Mouse (Mus musculus) forebrain, embryonic 13.5 days (tissue): ENCODE results near the gene Zbtb34. TPM values are rescaled to one million over a fixed set of nuclear protein-coding genes. Genes with fewer than 3 reads are reported as not detected.

Experiments used
- ATAC-seq: fragments of 200-750 bp; cut with Nextera tagmentation; 2 replicates; pipeline ENCODE4 v1.8.0; 2017
- H3K27ac ChIP-seq: fragments of 300-500 bp; sonication (generic); 2 replicates; pipeline ENCODE4 v1.5.1; 2015; ENCODE audit warnings: inconsistent platforms, mild to moderate bottlenecking, moderate library complexity
- H3K27me3 ChIP-seq: fragments of 300-500 bp; sonication (generic); 2 replicates; pipeline ENCODE4 v1.6.1; 2015; ENCODE audit warnings: mild to moderate bottlenecking, inconsistent platforms
- H3K36me3 ChIP-seq: fragments of 300-500 bp; sonication (generic); 2 replicates; pipeline ENCODE4 v1.6.1; 2015; ENCODE audit warnings: mild to moderate bottlenecking, inconsistent platforms; ENCODE audit not compliant: poor library complexity, severe bottlenecking
- H3K4me1 ChIP-seq: fragments of 300-500 bp; sonication (generic); 2 replicates; pipeline ENCODE4 v1.6.1; 2015; ENCODE audit warnings: inconsistent platforms
- H3K4me2 ChIP-seq: fragments of 300-500 bp; sonication (generic); 2 replicates; pipeline ENCODE4 v1.6.1; 2015; ENCODE audit warnings: inconsistent platforms, mild to moderate bottlenecking, moderate library complexity
- H3K4me3 ChIP-seq: fragments of 300-500 bp; sonication (generic); 2 replicates; pipeline ENCODE4 v1.5.1; 2015; ENCODE audit warnings: mild to moderate bottlenecking, inconsistent platforms
- H3K9ac ChIP-seq: fragments of 300-500 bp; sonication (generic); 2 replicates; pipeline ENCODE4 v1.6.1; 2015; ENCODE audit warnings: mild to moderate bottlenecking, inconsistent platforms
- H3K9me3 ChIP-seq: fragments of 300-500 bp; sonication (generic); replicated peaks from 2 replicates; pipeline ENCODE4 v1.6.1; 2016; ENCODE audit warnings: inconsistent platforms
- WGBS: fragments of 180-500 bp; shearing (Covaris S2); methylation state at CpG from one replicate; pipeline ENCODE4 v1.1.7; 2015; 5-methylcytosine and 5-hydroxymethylcytosine counted together
- polyA plus RNA-seq: library from polyadenylated mRNA; unstranded; fragments of >200 nt; fragmentation: Nextera tagmentation; extraction: Ambion mirVana; gene quantifications from 2 replicates; pipeline ENCODE4 v1.2.1, GENCODE M21; 2015

Zbtb34 gene
- polyA plus RNA-seq, 1 experiment from 2014 or later = 4.8 TPM

DNA sequence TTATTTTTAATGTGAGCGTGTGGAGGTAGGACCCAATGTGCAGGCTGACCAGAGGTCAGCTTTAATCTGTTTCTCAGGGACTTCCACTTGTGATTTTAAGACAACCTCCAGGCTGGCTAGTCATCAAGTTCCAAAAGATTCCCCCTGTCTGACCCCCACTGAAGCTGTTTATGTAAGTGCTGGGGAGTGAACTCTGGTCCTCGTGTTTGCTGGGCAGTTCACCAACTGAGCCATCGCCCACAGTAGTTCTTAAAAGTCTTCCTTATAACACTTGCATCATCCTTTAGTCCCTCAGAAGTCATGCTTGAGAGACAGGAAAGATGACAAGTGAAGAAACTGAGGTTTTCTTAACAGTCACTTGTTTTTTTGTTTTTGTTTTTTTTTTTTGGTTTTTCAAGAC, 25.6 kb upstream of the Zbtb34 start:
- Histone ChIP-seq H3K36me3 (peaks cover 83% of the 10 kb centered on the region), H3K4me2 (no peak overlapping the region), H3K27ac (no peak overlapping the region), H3K9me3 (no peaks in the 10 kb centered on the region), H3K27me3 (no peaks in the 10 kb centered on the region), H3K4me1 (peaks cover 3% of the 10 kb centered on the region; the same call in 1 of the 2 replicates), H3K9ac (no peak overlapping the region), H3K4me3 (no peak overlapping the region)
- ATAC-seq = no peak
- WGBS = 87% methylated on average over 3 of the region's 3 CpGs

DNA sequence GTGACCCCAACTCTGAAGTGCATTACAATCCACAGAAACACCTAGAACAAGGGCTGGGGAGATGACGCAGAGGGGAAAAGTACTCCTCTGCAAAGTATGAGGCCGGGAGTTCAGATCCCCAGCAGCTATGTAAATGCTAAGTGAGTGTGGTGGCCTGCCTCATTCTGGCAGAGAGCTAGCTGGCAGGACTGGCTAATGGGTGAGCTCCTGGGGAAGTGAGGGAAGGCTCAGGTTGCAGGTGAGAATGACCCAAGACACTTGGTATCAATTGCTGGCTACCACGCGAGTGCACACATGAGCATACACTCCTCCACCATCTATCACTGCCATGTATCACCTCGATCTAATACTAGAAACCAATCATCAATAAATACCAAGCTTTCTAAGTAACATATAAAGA, 25.1 kb upstream of the Zbtb34 start:
- no peak overlapping the region for H3K4me2 ChIP-seq
- H3K9me3 ChIP-seq = no peaks in the 10 kb centered on the region
- H3K9ac ChIP-seq = no peak overlapping the region
- H3K36me3 ChIP-seq = peaks cover 83% of the 10 kb centered on the region
- H3K4me1 ChIP-seq = peaks cover 3% of the 10 kb centered on the region; the same call in 1 of the 2 replicates
- WGBS = 96% methylated on average over 5 of the region's 5 CpGs
- no peak for ATAC-seq
- no peak overlapping the region for H3K4me3 ChIP-seq
- no peak overlapping the region for H3K27ac ChIP-seq
- H3K27me3 ChIP-seq = no peaks in the 10 kb centered on the region

DNA sequence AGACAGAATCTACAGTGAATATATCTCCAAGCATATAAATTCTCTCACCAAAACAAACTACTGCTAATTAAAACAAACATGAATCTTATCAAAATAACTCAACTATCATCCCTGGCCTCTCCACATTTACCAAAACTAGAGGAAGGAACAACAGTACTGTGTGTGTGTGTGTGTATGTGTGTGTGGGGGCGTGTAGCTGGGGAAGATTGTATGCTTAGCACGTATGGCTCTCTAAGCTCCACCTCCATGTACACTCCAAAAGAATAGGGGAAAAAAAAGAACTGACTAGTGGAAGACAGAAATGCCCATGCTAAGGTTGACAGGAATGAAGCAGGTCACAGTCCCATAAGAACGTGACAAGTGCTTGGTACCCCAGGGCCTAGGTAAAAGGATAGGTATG, 24.2 kb upstream of the Zbtb34 start:
- Histone ChIP-seq H3K27ac (no peak overlapping the region), H3K4me1 (peaks cover 3% of the 10 kb centered on the region; the same call in 1 of the 2 replicates), H3K9me3 (no peaks in the 10 kb centered on the region), H3K4me2 (no peak overlapping the region), H3K27me3 (no peaks in the 10 kb centered on the region), H3K36me3 (peaks cover 83% of the 10 kb centered on the region), H3K4me3 (no peak overlapping the region), H3K9ac (no peak overlapping the region)
- WGBS = 87% methylated on average over 3 of the region's 3 CpGs
- no peak for ATAC-seq

DNA sequence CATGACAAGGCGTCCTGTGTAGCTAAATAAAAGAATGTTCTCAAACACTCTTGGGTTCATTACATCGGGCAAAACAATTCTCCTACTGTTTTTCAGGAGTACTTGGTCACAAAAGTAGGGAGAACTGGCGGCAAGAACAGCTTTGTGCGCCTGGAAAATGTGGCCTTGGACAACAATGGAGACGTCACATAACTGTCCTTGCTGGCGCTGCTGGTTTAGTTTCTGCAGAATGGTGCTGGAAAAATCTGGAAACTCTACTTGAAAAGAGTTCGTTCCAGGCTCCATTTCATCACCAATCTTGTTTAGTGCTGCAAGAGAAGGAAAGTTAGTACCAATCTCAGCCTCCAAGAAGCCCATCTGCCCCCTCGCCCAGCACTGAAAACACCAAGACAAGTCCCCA, 23.7 kb upstream of the Zbtb34 start:
- H3K9me3 ChIP-seq = no peaks in the 10 kb centered on the region
- H3K4me2 ChIP-seq = no peak overlapping the region
- H3K4me3 ChIP-seq = no peak overlapping the region
- no peaks in the 10 kb centered on the region for H3K27me3 ChIP-seq
- H3K9ac ChIP-seq = no peak overlapping the region
- 78% methylated on average over 8 of the region's 8 CpGs for WGBS
- H3K36me3 ChIP-seq = peaks cover 81% of the 10 kb centered on the region
- no peak overlapping the region for H3K27ac ChIP-seq
- no peak for ATAC-seq
- H3K4me1 ChIP-seq = peaks cover 3% of the 10 kb centered on the region; the same call in 1 of the 2 replicates

DNA sequence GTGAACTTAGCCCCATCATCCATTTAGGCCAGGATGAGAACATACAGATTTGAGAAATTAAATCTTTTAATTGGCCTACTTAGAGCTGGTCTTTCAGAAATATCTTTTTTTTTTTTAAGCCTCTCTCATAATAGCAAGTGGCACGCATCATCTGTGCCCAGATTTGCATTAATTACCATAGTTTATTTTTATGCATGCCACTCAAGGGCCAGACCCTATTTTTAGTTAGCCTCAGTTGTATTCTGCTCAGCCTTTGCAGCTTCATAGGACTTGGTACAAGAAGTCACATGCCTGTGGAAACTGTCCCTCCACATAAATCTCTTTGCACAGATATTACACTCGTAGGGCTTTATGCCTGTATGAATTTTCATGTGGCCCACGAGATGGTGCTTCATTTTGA, 22.4 kb upstream of the Zbtb34 start:
- Histone ChIP-seq H3K27me3 (no peaks in the 10 kb centered on the region), H3K4me3 (no peak overlapping the region), H3K9me3 (no peaks in the 10 kb centered on the region), H3K9ac (no peak overlapping the region; the same call in 1 of the 2 replicates), H3K27ac (no peak overlapping the region), H3K4me2 (no peak overlapping the region), H3K36me3 (peaks cover 83% of the 10 kb centered on the region), H3K4me1 (peaks cover 3% of the 10 kb centered on the region; the same call in 1 of the 2 replicates)
- 73% methylated on average over 3 of the region's 3 CpGs for WGBS
- ATAC-seq = no peak

DNA sequence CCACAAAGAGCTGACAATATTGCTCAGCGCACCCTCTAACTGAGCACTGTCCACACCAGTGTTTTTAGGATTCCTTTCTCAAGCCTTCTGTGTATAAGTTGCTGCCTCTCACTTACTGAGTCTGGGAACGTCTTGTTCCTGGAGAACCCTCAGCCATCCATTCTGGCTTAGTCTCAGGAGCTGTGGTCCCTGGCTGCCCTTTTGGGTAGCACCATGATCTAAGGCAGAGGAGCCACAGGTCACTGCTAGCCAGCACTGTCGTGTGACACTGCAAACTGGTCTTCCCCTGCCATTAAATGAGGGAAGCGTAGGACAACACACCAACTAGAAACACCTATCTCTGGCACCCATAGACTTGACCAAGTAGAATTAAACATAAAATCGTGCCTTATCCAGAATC, 21.6 kb upstream of the Zbtb34 start:
- ATAC-seq = no peak
- H3K36me3 ChIP-seq = peaks cover 87% of the 10 kb centered on the region
- peaks cover 3% of the 10 kb centered on the region; the same call in 1 of the 2 replicates for H3K4me1 ChIP-seq
- H3K4me2 ChIP-seq = no peak overlapping the region
- H3K27ac ChIP-seq = no peak overlapping the region
- WGBS = 92% methylated on average over 5 of the region's 5 CpGs
- no peak overlapping the region; the same call in 1 of the 2 replicates for H3K9ac ChIP-seq
- H3K9me3 ChIP-seq = no peaks in the 10 kb centered on the region
- no peak overlapping the region for H3K4me3 ChIP-seq
- no peaks in the 10 kb centered on the region for H3K27me3 ChIP-seq

DNA sequence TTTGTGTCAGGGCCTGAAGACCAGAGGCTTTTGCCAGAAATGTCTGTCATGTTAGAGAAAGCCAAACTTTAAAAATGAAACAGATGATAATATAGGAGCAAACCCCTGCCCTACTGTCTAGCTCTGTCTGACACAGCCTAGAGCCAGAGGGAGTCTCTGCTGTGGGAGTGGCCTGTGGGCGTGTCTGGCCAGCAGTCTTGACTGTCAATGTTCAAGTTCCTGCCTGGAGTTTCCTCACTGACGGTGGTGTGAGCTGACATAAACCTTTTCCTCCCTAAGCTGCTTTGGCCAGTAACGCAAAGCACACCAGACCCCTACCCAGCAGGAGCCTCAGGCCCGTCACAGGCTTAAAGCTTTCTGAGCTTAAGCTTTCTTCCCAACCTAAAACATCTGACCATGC, 21.0 kb upstream of the Zbtb34 start:
- ATAC-seq = no peak
- Histone ChIP-seq H3K9ac (no peak overlapping the region), H3K4me3 (no peak overlapping the region), H3K27me3 (no peaks in the 10 kb centered on the region), H3K9me3 (no peaks in the 10 kb centered on the region), H3K4me2 (no peak overlapping the region), H3K27ac (no peak overlapping the region), H3K4me1 (peaks cover 3% of the 10 kb centered on the region; the same call in 1 of the 2 replicates), H3K36me3 (peaks cover 84% of the 10 kb centered on the region)
- WGBS = 51% methylated on average over 4 of the region's 4 CpGs

DNA sequence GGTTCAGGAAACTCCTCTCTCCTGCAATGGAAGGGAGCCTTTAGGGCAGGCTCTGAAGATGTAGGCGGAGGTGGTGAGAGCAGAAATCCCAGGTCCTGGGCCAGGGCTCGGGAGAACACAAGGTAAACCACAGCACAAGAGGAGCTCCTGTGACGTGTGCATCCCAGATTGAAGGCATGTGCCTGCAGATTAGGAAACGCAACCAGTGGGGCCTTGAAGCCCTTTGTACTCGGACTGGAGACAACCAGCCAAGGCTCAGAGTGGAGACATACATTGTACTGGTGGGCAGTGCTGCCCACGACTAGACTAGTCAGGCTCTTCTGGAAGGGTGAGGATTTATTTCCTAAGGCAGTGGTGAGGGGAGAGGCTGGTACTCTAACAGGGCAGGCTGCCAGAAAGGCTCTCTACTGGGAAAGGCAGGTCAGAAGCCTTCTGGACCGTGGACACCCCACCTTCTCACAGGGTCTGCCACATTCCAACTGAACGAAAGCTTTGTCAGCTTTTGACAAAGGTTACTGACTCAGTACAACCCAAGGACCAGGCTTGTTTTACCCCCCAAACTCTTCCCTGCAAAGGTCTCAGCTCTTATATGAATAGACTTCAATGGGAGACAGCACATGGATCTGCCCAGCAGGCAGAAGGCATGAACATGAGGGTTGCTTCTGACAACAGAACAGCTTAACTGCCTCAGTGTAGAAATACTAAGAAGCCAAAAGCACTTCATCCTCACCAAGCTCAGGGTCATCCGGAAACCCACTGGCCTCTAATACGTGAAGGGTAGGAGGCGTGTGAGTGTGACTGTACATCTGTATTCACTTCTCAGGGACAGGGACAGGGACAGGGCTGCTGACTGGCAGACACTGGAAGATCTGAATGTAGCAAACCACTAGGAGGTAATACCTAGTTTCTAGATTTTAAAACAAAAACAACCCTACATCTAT, 20.2 kb upstream of the Zbtb34 start:
- no peak for ATAC-seq

DNA sequence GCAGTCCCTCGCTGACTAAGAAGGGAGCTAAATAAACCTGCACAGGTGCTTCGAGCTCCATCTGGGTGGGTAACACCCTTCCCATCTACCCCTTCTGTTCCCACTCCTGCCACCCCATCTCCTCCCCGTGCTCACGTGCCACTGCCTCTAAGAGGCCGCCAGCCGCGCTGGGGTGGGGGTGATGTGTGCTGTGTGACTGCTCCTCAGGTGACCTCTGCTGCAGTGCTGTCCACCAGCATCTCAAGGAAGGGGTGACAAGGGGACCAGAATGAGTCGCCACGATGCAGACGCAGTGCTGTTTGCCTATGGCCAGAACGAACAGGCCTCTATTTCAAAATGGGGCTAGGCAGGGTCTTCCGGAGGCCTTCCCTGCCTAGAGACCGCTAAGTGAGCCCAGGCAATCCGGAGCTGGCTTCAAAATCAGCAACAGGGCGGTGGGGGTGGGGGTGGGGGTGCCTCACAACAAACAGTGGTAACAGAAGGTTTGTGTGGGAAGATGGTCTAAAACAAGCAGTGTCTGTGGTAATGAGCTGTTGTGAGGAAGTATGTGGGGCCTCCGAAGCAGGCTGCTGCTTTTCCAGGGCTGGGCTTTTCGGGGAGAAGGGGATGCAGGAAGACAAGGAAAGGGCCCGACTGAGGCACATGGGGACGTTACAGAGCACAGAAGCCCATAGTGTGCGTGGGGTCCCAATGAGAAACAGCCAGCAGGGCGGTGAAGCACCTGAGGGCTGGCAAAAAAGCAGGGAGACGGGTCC, 18.2 kb upstream of the Zbtb34 start:
- Histone ChIP-seq H3K36me3 (peaks cover 62% of the 10 kb centered on the region), H3K27ac (no peak overlapping the region), H3K27me3 (no peaks in the 10 kb centered on the region), H3K9me3 (no peaks in the 10 kb centered on the region), H3K9ac (no peak overlapping the region), H3K4me2 (no peak overlapping the region), H3K4me1 (peaks cover 3% of the 10 kb centered on the region; the same call in 1 of the 2 replicates), H3K4me3 (no peak overlapping the region)
- no peak for ATAC-seq
- WGBS = 91% methylated on average over 22 of the region's 22 CpGs

More for the DNA sequence above, 20.2 kb upstream of the Zbtb34 start:
- Histone ChIP-seq H3K9ac (no peak overlapping the region), H3K4me3 (no peak overlapping the region), H3K9me3 (no peaks in the 10 kb centered on the region), H3K36me3 (peaks cover 82% of the 10 kb centered on the region), H3K4me2 (no peak overlapping the region), H3K27ac (no peak overlapping the region), H3K4me1 (peaks cover 3% of the 10 kb centered on the region; the same call in 1 of the 2 replicates), H3K27me3 (no peaks in the 10 kb centered on the region)
- 86% methylated on average over 11 of the region's 11 CpGs for WGBS

DNA sequence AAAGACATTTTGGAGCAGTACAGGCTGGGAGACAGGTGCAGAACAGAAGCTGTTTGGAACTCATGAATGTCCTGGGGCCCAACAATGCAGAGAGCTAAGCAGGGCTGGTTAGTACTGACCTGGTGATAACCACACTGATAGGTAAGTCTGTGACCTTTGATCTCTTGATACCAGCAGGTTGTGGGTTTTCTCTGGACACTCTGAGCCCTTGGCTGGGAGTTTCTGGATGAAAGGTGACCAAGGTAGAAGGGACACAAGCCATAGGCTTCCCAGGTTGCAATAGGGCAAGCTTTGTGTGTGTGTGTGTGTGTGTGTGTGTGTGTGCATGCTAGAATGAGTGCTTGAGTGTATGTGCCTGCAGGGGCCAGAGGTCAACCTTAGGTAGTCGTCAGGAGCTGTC, 15.7 kb upstream of the Zbtb34 start:
- Histone ChIP-seq H3K9ac (no peak overlapping the region), H3K36me3 (peaks cover 37% of the 10 kb centered on the region), H3K27me3 (no peaks in the 10 kb centered on the region), H3K4me3 (no peak overlapping the region), H3K9me3 (no peaks in the 10 kb centered on the region), H3K4me1 (no peaks in the 10 kb centered on the region), H3K4me2 (no peak overlapping the region), H3K27ac (no peak overlapping the region)
- WGBS = 54% methylated on average over 1 of the region's 1 CpGs
- ATAC-seq = no peak

DNA sequence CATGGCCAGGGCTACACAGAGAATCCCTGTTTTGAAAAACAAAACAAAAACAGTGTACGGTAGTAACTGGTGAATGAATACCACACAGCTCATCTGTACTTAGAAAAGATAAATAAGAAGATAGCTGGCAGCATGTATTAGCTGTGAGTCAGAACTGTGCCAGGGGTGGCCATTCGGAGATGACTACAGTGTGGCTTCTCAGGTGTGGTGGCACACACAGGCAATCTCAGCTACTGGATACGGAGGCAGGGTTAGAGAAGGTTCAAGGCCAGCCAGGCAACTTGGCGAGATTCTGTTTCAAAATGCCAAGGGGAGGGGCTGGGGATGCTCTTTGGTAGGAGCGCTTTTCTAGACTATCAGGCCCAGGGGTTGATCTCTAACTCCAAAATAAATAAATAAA, 14.6 kb upstream of the Zbtb34 start:
- ATAC-seq = no peak
- Histone ChIP-seq H3K4me3 (no peak overlapping the region), H3K36me3 (peaks cover 26% of the 10 kb centered on the region), H3K4me2 (no peak overlapping the region), H3K27ac (no peak overlapping the region), H3K9ac (no peak overlapping the region), H3K4me1 (peaks cover 5% of the 10 kb centered on the region; the same call in 1 of the 2 replicates), H3K27me3 (no peaks in the 10 kb centered on the region), H3K9me3 (no peaks in the 10 kb centered on the region)
- 89% methylated on average over 5 of the region's 5 CpGs for WGBS

DNA sequence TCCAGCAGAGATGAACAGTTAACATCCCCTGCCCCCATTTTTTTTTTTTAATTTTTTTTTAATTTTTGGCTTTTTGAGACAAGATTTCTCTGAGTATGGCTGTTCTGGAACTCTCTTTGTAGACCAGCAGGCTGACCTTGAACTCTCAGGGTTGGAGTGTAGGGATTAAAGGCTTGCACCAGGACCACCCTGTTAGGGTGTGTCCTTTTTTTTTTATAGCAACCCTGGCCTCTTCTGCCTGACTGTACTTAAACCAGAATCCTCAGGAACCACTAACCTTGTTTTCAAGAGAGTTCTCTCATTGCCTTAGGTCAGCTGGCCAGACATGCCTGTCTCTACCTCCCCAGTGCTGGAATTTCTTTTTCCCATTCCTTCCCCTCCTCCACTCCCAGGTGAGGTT, 13.7 kb upstream of the Zbtb34 start:
- Histone ChIP-seq H3K36me3 (peaks cover 20% of the 10 kb centered on the region), H3K9ac (no peak overlapping the region), H3K27ac (no peak overlapping the region), H3K9me3 (no peaks in the 10 kb centered on the region), H3K4me1 (peaks cover 9% of the 10 kb centered on the region), H3K4me2 (no peak overlapping the region), H3K27me3 (no peaks in the 10 kb centered on the region), H3K4me3 (no peak overlapping the region)
- no peak for ATAC-seq
